Mouse (Mus musculus) adrenal gland, postnatal 36 days (tissue): Measurements from ENCODE around the gene 1600012H06Rik. TPM values are rescaled to one million over a fixed set of nuclear protein-coding genes. Genes with fewer than 3 reads are reported as not detected.
"Not testable (repeated sequence)": the region's sequence is repeated elsewhere in the genome, so short reads cannot be mapped to it uniquely, and the experiment has no call there.

Experiments used
- DNase-seq, 2 experiments: peaks; one replicate each; pipeline ENCODE4 v3.0.0; 2021; ENCODE audit warnings: mixed read lengths in 1 of 2
- total RNA-seq, 2 experiments: library from RNA; stranded (reverse); gene quantifications; 2 replicates each; pipeline ENCODE4 v1.2.3; 2021

Gene 1600012H06Rik
- total RNA-seq, 2 experiments from 2014 or later, result 30.6 to 44.4 TPM

- no peak for DNase-seq
These were observed 710 bp downstream of the 1600012H06Rik start for GRCm38 (mm10) chr17:14943729-14944059.

GRCm38 (mm10) chr17:14944551-14944950 lies 1.6 kb downstream of the 1600012H06Rik start:
- no peak for DNase-seq

DNA sequence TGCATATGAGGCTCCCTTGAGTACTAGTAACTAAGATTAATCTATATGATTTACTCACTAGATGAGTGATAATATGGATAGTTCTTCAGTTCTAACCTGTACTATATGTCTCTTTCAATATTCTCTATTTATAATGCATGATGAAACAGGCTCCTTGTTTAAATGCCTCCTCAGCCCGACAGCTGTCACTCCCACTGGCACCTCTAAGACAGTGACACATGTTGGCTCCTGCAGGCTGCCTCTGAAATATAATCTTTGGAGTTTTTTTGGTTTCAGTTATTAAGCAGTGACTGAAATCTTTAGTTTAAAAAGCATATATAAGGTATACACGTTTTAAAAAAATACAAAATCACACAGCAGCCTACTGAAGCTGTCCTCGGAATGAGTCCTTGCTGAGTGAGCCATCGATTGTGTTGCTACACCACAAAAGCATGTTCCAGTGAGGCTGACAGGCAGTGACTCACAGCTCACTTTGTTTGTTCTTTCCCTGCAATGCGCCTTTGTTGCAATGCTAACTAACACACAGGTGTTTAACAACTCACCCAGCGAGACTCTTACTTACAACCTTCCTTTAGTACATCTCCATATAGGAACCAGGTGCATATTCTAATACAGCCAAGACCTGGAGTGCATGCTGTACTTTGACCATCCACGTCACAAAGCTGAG lies 6.3 kb downstream of the 1600012H06Rik start:
- DNase-seq, result peak; percentile 33 to 39

- no peak for DNase-seq
These were observed 10.5 kb downstream of the 1600012H06Rik start for GRCm38 (mm10) chr17:14953452-14953851.

GRCm38 (mm10) chr17:14958686-14959327 lies 15.8 kb downstream of the 1600012H06Rik start:
- no peak for DNase-seq

DNA sequence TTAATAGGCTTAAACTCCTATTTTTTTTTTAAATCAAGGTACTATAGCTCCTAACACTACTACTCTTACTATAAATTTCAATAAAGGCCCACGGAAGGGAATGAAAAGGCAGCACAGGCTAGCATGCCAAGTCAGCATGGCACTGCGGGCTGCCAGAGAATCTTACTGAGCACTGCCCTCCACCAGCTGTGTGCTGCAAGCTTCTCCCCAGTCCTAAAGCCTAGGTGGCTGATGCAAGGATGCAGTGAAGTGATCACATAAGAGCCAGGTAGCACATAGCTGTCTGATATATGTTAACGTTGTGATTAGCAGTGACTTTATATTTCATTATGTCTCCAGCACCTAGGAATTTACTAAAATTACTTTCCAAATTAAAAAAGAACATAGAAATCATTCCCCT lies 17.0 kb downstream of the 1600012H06Rik start:
- DNase-seq, result peak in 1 of 2 experiments; percentile 7

DNA sequence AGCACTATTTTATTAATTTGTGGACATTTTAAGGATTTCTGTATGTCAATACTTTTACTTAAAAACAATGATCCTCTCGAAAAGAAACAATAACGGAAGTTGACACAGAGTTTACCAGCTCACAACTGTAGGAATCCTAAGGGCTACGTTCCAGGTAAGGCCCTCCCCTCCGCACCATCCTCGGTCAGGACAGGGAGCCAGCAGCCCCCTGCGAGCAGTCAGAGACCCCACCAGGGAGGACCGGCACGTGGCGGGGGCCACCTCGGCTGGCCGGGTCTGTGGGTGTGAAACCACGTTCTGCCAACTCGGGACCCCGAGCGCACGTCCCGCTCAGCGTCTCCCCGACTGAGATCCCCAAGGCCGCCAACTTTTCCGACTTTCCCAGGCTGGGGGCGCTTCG lies 17.5 kb downstream of the 1600012H06Rik start:
- DNase-seq, result peak in 1 of 2 experiments; percentile 36

- DNase-seq, result peak; percentile 43 to 63
These were observed 18.1 kb downstream of the 1600012H06Rik start, which contains the start of gene Phf10 for GRCm38 (mm10) chr17:14960951-14961556. Phf10 (minus strand) TSS chr17:14961273.

DNA sequence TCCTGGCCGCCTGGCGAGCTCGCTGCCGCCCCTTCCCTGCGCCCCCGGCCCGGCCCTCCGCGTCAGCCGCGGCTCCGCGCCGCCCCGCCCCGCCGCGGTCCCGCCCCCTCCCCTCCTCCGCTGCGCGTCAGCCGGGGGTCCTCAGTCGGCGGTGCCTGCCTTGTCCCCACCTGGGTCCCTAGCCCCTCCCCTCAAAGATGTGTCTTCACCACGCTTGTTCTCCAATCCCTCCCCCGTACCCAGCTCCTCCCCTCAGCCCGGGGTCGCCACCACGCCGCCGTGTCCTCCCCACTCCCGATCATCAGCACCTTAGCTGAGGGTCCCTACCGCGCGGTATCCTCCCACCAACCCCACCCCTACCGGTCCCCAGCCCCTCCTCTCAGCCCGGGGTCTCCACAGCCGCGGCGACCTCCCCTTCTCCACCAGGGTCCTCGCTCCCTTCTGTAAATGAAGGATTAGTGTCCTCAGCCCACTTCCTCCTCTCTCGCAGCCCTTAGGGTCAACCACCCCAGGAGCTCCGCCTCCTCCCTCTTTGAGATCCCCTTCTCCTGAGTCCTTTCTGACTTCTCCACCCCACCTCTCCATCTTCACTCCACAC lies 18.7 kb downstream of the 1600012H06Rik start:
- DNase-seq, result not testable (repeated sequence)

GRCm38 (mm10) chr17:14968373-14968913 lies 25.5 kb downstream of the 1600012H06Rik start:
- DNase-seq, result not testable (repeated sequence)

DNA sequence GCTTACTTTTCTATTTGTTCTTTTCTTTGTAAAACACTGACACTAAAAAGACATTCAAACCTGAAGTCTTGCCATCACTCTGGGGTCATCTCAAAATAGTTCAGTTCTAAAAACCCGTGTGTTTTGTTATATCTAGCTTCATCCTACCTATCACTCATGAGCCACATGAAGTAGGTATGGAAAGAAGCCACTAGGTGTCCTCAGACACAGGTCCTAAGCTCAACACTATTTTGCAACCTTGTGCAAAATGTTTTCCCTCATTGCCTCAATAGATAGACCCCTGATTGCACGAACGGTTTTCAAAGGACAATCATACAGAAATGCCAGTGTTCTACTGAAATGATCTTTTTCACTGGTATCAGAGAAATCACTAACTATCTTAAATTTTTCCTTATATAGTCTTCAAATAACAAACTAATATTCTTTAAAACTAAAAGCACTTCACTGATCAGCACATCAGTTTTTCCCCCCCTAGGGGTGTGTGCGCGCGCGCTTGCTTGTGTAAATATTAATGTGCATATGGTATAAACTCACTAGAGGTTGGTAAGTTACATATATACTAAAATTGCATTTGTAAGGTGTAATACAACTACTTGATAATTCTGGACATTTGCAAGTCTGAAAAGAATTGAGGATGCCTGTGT lies 34.9 kb downstream of the 1600012H06Rik start:
- DNase-seq, result not testable (repeated sequence)

DNA sequence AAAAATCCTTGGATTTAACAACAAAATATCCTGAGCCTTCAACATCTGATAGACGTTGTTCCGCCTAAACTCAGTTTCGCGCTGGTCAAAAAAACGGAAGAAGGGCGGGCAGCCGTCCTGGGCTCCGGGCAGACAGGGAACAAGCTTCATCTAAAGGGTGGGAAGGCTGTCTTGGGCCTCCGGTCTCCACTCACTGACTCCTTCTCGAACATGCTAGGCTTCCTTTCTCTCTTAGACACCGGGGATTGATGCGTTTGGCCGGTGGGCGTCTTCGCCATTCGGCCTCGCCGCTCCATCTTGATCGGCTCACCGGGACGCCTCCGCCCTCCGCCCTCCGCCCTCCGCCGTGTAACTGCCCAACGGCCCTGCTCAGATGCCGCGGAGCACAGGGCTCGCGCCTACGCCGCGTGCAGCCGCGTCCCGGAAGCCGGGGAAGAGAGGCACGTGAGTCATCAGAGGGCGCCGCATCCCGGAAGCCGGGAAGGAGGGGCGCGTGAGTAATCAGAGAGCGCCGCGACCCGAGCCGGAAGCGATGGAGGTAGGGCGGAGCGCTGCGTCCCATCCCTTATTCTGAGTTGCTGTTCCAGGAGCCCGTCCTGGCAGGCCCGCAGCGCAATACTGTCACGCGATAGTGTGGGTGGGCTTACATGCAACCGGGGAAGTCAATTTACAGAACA lies 35.5 kb downstream of the 1600012H06Rik start, which contains the start of the genes 9030025P20Rik and Gm3417:
Gene 9030025P20Rik, plus strand, starts transcription at position 107 of the 677 bp plus-strand sequence.
Gene Gm3417, minus strand, starts transcription at position 429 of the 677 bp plus-strand sequence.
- not testable (repeated sequence) for DNase-seq

- DNase-seq, result not testable (repeated sequence)
These were observed 47.2 kb downstream of the 1600012H06Rik start for GRCm38 (mm10) chr17:14990116-14990702.

- not testable (repeated sequence) for DNase-seq
These were observed 49.6 kb downstream of the 1600012H06Rik start for GRCm38 (mm10) chr17:14992522-14993138.

DNA sequence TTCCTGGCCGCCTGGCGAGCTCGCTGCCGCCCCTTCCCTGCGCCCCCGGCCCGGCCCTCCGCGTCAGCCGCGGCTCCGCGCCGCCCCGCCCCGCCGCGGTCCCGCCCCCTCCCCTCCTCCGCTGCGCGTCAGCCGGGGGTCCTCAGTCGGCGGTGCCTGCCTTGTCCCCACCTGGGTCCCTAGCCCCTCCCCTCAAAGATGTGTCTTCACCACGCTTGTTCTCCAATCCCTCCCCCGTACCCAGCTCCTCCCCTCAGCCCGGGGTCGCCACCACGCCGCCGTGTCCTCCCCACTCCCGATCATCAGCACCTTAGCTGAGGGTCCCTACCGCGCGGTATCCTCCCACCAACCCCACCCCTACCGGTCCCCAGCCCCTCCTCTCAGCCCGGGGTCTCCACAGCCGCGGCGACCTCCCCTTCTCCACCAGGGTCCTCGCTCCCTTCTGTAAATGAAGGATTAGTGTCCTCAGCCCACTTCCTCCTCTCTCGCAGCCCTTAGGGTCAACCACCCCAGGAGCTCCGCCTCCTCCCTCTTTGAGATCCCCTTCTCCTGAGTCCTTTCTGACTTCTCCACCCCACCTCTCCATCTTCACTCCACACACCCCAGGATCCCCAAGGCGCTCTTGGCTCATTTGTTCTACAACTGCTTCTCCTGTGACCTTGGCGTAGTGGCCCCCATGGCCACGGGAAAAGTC lies 50.3 kb downstream of the 1600012H06Rik start:
- not testable (repeated sequence) for DNase-seq

- not testable (repeated sequence) for DNase-seq
These were observed 51.2 kb downstream of the 1600012H06Rik start for GRCm38 (mm10) chr17:14994140-14994539.

DNA sequence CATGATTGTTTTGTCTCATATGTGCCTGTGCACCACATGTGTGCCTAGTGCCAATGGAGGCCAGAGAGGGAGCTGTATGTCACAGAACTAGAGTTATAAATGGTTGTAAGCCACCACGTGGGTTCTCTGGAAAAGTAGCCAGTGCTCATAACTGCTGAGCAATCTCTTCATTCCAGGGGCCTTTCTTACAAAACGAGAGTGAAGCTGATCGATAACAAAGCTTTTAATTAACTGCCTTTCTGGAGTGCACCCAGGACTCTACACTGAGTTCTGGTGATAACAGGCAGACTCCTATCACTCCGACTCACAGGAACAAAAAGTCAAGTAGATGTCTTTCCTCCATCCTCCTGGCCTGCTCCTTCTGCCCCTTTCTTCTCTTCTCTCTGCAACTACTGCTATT lies 57.1 kb downstream of the 1600012H06Rik start:
- DNase-seq, result not testable (repeated sequence)

GRCm38 (mm10) chr17:15009088-15009487 lies 66.1 kb downstream of the 1600012H06Rik start:
- not testable (repeated sequence) for DNase-seq
